Mouse (Mus musculus) hindbrain, embryonic 15.5 days (tissue): ENCODE measurements around the gene Ear14. TPM values are rescaled to one million over a fixed set of nuclear protein-coding genes. Genes with fewer than 3 reads are reported as not detected.

ENCODE experiments used
- polyA plus RNA-seq: library from polyadenylated mRNA; unstranded; fragments of >200 nt; fragmentation: Nextera tagmentation; extraction: Ambion mirVana; gene quantifications from 2 replicates; pipeline ENCODE4 v1.2.1, GENCODE M21; 2015

Ear14 gene
- polyA plus RNA-seq, 1 experiment from 2014 or later: not detected

Other genes with a start within 250 kb of the Ear14 start
- gene Pnp2, start 247.4 kb upstream of the Ear14 start, polyA plus RNA-seq: 0.79 and 0.82 TPM in 2 replicates
- gene Rnase10, start 195.6 kb upstream of the Ear14 start, polyA plus RNA-seq: not detected in 2 replicates
- not detected in 2 replicates for gene Rnase9, start 161.5 kb upstream of the Ear14 start, polyA plus RNA-seq
- not detected in 2 replicates for gene Rnase11, start 153.2 kb upstream of the Ear14 start, polyA plus RNA-seq
- gene Rnase12, start 145.7 kb upstream of the Ear14 start, polyA plus RNA-seq: not detected in 2 replicates
- gene Olfr750, start 129.0 kb upstream of the Ear14 start, polyA plus RNA-seq: 0.05 and 0.08 TPM in 2 replicates
- 16.4 and 17.6 TPM in 2 replicates for gene Rnase4, start 112.3 kb upstream of the Ear14 start, polyA plus RNA-seq
- gene Ang, start 112.2 kb upstream of the Ear14 start, polyA plus RNA-seq: 5.0 TPM in 2 replicates
- gene Eddm3b, start 89.0 kb upstream of the Ear14 start, polyA plus RNA-seq: not detected in 2 replicates
- gene Rnase6, start 79.5 kb upstream of the Ear14 start, polyA plus RNA-seq: 0.84 and 1.4 TPM in 2 replicates
- 0.54 and 0.96 TPM in 2 replicates for gene Rnase1, start 56.6 kb upstream of the Ear14 start, polyA plus RNA-seq
- gene Rnase2b, start 41.1 kb upstream of the Ear14 start, polyA plus RNA-seq: not detected in 2 replicates
- not detected in 2 replicates for gene Ang2, start 4.2 kb upstream of the Ear14 start, polyA plus RNA-seq
- not detected in 2 replicates for gene Rnase2a, start 52.7 kb downstream of the Ear14 start, polyA plus RNA-seq
- gene Gm7247, start 158.4 kb downstream of the Ear14 start, polyA plus RNA-seq: not detected in 2 replicates
- gene Vmn2r88, start 207.4 kb downstream of the Ear14 start, polyA plus RNA-seq: not detected in 2 replicates
- not detected in 2 replicates for gene Vmn2r89, start 248.5 kb downstream of the Ear14 start, polyA plus RNA-seq